Mouse (Mus musculus) monocyte, adult 5-6 weeks (primary cell): ENCODE measurements around the gene Colgalt2. TPM values are rescaled to one million over a fixed set of nuclear protein-coding genes. Genes with fewer than 3 reads are reported as not detected.
A peak's percentile ranks its signal among the peaks of the same experiment; 100 is the strongest.

ENCODE experiments used
- ATAC-seq: fragments of 153-309, 156-312 bp; replicated peaks from 2 replicates; pipeline ENCODE4 v1.8.0; 2017; ENCODE audit warnings: mild to moderate bottlenecking; ENCODE audit not compliant: low TSS enrichment, insufficient number of reproducible peaks, severe bottlenecking, poor library complexity, low FRiP score
- total RNA-seq: library from RNA; stranded (forward); fragments of 200-1000, 200-491, 200-594 nt; gene quantifications from 3 replicates; pipeline ENCODE4 v1.2.3, GENCODE M21; 2017

Colgalt2 gene
- total RNA-seq, 1 experiment from 2014 or later, result not detected

DNA sequence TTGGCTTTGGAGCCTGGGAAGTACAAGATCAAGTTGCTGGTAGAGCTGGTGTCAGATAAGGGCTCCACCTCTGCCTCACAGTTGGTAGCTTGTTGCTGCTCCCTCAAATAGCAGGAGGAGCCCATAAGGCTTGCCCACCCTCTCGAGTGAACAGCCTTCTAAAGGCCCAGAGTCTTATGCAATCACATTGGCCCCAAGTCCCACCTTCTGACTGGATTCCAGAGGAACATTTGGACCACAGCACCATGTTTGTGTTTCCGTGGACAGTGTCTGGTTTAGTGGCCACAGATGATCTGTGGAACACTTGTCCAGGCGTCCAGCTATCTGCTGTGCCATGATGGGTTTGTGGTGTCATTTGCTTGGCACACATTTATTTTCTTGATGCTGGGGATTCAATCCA lies 61.3 kb downstream of the Colgalt2 start:
- ATAC-seq, result no peak

DNA sequence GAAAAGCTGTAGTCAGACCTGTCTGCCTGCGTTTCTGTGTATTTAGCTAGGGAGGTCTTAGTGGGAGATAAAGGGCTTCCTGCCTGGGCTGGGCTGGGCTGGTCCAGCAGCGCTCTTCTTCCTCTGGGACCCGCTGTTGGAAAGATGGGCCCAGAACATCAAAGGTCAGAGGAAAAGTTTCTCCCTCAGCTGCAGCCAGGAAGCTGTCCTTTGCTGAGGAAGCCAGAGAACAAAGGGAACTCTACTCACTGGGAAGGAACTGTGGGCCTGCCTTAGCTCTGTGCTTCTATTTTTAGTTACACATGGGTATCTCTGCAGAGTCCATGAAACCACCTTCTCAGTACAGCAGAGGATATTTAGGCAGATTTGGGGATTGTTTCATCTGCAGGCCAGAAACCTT lies 62.2 kb downstream of the Colgalt2 start:
- ATAC-seq, result no peak

DNA sequence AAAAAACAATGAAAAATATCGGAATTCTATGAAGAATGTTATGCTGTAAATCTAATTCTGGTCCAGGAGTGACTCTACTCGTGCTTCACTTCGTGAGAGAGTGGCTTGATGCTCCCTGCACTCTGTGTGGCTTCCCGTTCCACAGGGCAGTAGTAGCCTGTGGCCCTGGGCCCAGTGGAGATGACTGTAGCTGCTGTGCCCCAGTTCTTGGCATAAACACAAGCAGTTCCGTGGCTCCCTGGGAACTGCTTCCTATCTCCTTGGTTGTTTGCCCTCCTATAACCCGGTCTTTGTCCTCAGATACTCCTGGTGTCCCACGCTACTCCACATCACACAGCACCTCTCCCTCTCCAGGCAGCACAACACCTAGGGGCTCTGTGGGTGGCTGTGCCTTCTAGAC lies 62.7 kb downstream of the Colgalt2 start:
- ATAC-seq, result no peak

DNA sequence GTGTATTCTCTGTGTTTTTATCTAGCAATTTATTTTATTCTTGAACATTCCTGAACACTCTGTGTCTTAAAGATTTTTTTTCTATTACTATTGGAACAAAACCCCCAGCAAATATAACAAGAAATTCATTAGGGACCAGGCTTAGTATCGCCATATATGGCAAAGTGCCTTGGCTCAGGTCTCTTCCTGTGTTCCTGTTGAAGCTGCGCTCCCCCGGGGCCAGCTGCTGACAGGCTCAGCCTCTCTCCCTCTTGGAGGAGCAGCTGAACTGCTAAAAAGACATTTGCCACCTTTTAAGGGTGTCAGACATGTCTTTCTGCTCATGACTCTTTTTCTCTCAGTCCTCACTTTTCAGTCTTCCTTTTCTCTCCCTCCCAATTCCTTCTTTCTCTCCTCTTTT lies 66.7 kb downstream of the Colgalt2 start:
- no peak for ATAC-seq

DNA sequence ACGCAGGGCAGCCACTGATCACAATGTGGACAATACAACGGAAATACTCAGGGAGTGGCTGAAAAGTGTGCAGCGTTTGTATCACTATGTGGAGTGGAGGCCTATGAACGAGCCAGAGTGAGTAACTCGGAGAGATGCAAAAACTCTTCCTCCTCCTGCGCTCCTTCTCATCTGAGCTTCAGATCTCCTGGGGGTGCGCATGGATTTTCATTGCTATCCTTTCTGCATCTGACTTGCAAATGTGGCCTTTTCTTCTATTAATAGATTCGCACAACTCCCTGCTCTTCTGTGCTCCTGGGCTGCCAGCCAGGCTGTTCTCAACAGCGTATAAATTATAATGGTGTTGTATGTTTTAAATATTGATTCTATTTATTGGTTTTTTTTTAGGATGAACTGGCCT lies 68.8 kb downstream of the Colgalt2 start:
- ATAC-seq, result no peak

DNA sequence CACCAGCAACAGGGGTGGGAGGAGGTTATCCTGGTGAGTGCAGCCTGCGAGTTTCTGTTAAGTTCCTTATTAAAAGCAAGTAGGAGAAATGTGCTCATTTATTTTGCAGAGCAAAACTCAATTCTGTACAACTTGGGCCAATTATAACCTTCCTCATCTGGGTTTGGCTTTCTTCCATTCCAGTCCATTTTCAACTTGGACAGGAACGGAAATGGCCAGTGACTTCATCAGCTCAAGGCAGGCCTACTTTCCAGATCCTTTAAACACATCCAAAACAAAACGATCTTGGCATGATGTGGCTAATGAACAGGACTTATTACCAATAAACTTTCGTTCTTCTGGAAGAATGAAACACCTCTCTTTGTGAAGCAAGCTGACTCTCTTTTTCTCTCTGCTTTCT lies 76.5 kb downstream of the Colgalt2 start:
- ATAC-seq, result no peak

DNA sequence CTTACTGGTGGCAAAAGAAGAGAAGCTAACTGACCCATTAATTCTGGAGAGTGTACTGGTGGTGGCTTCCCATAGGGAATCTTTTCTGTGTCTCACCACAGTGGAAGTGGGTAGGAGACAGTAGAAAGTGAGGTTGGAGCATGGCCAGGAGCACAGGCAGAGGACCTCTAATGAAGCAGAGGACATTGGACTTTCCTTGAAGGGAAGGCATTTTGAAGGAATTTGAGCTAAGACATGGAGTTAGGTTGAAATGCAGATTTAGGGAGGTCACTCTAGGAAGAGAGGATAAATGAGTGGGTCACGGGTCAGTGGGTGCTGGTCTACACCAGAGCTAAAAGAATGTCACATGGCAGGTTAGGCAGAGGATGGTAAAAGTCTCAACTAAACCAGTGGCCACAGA lies 91.2 kb downstream of the Colgalt2 start:
- no peak for ATAC-seq

DNA sequence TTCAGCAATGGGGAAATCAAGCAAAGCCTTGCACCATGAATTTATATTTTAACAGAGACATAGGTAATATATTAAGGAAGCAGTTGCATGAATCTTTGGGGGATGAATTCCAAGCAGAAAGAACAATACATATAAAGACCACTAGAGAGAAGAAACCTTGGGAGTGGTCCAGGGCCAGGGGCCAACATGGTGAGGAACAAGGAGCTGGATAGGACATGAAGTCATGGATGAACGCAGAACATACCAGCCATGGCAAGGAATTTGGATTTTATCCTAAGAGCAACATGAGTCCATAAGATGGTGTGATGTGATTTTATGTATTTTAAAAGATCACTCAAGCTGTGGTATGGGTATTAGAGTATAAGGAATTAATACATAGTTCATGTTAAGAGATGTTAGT lies 92.6 kb downstream of the Colgalt2 start:
- ATAC-seq, result no peak

DNA sequence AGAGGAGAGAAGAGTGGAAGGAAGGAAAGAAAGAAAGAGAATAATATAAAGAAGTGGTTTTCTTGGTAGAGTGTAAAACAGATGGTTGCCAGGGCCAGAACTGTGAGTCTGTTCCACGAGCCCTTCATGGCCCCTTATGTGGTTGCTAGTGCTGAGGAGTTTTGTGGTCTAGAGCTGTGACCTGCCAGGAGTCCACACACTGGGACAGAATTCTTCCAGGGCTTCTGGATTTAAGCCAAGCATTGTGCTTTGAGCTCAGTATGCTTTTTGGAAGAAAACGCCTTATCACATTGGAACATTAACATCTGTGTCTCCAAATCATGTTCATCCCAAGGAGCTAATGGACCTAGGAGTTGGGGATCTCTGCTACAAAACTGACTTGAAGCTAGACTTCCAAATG lies 97.2 kb downstream of the Colgalt2 start:
- no peak for ATAC-seq

DNA sequence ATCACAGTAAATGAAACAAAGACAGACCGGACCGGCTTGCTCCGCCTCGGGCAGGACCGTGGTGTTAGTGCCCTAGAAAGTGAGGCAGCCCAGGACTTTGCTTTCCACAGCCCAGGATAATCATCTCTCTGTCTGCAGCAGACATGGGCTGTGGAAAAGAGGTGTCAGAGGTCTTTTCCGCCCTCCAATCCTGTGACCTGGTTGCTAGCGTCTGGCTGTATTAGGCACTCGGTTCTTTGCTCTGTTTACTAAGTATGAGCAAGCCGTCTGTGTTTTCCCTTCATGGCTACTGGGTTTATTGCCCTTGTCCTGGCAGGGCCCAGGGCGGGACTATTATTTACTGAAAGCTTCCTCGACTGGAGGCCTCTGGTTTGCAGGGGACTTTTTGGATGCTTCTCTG lies 98.0 kb downstream of the Colgalt2 start:
- ATAC-seq, result no peak

DNA sequence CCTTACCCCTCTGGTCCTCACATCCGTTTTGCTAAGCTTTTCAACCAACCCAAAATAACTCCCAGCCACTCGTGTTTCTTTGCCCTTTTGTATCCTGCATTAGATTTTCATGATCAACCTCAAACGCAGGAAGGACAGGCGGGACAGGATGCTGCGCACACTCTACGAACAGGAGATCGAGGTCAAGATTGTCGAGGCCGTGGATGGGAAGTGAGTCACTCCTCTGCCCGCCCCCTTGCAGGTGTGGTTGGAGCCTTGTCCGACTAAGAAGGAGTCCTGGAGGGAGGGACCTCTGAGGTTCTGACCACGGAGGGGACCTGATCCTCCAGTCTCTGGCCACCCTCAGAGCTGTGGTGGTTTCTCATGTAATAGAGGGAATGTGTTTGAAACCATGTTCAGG lies 100.2 kb downstream of the Colgalt2 start:
- ATAC-seq, result no peak

DNA sequence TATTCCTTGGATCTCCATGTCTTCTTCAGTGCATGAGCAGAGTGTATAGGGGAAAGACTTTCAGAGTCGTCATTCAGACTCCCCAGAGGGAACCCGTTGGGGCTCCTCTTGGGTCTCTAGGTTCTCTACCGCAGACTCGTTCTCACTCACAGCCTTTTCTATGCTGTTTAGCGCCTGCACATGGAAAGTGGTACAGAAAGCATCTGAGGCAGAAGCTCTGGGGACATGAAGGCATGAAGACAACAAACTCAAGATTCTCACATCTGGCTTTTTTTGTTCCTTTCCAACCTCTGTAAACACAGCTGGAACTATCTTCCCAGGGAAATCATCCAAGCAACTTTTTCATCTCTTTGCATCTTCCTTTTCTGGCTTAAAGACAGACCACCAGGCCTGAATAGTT lies 106.5 kb downstream of the Colgalt2 start:
- ATAC-seq, result no peak

DNA sequence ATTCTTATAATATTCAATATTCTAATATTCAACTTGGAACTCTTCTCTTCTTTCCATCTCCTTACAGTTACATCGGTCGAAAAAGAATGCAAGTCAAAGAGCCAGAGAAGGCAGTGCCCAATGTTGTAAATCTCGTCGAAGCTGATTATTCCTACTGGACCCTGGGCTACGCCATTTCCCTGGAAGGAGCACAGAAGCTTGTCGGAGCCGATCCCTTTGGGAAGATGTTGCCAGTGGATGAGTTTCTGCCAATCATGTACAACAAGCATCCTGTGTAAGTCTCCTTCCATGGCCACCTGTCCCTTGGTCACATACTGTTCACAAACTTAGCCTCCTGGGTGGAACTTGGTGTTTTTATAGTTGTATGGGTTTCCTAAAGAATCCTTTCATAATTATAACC lies 107.1 kb downstream of the Colgalt2 start:
- ATAC-seq, result no peak

DNA sequence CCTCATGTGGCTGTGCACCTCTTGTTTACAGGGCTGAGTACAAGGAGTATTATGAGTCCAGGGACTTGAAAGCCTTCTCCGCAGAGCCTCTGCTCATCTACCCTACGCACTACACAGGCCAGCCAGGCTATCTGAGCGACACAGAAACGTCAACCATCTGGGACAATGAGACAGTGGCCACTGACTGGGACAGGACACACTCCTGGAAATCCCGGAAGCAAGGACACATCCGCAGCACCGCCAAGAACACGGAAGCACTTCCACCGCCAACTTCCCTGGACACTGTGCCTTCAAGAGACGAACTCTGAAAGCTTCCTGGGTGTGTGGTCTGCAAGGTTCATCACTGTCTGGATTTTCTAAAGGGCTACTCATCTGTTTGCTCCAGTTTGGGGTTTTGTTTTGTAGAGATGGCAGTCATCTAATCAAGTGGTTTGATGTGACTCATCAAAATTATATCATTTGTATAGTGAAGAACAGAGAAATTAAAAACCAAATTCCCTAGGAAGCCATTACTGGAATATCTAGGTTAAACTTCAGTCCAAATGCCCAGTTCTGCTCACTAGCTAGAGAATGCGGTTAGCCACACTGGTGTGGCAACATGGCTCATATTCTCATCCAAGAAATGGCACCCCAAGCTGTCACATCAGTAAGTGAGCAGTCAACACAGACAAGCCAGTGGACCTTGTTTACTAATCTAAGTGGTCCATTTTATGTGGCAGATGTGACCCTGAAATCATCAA lies 109.0 kb downstream of the Colgalt2 start:
- no peak for ATAC-seq

DNA sequence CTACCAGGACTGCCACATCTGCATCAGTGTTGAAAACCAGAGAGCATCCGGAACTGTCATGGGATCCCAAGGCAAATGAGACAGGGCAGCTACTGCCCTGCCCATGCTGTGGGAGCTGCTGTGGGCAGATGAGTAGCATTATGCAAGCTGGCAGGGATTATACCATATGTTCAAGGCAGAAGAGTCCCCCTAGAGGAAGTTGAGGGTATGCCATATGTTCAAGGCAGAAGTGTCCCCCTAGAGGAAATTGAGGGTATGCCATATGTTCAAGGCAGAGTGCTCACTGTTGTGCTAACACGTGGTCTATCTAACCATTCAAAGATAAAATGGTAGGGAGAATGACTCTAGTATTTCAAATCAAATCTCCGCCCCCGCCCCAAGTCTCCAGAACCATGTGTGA lies 111.6 kb downstream of the Colgalt2 start:
- peak; percentile 66 for ATAC-seq

DNA sequence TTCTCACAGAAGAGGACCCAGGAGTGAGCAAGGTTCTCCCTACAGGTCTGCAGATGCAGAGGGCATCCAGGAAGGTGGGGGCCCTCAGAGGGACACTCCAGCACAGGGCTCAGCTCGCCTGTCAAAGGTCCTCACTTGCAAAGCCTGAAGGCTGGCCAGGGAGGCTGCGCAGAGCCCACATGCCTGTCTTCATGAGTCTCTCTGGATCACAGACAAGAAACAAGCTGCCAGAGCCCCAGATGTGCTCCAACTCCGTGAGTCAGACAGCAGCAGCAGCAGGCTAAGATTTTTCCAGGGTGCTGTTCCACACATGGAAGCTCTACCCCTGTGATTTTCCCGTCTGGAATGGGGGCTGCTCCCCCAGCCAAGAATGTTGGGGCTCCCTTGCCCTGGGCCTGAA lies 114.6 kb downstream of the Colgalt2 start:
- no peak for ATAC-seq

DNA sequence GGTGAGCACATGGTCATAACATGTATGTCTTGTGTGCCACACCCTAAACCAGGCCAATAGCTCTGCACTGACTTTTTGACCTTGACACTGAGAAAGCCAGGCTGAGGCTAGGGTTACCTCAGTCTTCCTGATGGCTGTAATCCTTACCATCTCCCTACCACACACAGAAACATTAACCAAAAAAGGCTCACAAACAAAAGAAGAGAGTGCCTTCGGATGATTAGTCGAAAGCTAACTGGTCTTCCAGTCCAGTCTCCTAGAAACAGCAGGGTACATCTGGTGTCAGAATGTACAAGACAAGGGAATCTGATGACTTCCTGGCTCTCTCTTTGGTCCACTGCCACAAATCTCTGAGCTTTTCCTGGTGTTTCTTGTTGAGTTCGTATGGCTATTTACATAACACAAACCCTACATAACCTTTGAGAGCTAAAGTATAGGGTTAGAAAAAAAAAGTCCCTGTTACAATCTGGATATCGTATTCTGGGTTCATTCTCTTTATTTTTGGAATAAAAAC lies 117.5 kb downstream of the Colgalt2 start:
- no peak for ATAC-seq

DNA sequence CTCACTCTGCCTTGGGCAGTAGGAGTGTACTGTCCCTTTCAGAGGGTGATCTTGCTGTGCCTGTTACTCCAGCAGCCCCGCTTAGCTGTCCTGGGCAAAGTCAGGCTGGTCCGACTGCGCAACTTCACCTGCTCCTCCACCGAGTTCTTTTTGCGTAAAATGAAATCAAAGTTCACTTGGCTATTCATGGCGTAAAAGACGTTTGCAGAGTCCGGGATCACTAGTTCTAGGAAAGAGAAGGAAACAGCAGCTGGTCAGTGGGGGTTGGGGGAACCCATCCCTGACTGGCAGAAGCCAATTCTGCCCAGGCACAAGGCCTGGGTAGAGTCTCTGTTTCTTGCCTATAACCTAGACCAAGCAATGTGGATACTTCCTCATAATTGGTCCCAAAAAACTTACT lies 119.3 kb downstream of the Colgalt2 start:
- no peak for ATAC-seq

DNA sequence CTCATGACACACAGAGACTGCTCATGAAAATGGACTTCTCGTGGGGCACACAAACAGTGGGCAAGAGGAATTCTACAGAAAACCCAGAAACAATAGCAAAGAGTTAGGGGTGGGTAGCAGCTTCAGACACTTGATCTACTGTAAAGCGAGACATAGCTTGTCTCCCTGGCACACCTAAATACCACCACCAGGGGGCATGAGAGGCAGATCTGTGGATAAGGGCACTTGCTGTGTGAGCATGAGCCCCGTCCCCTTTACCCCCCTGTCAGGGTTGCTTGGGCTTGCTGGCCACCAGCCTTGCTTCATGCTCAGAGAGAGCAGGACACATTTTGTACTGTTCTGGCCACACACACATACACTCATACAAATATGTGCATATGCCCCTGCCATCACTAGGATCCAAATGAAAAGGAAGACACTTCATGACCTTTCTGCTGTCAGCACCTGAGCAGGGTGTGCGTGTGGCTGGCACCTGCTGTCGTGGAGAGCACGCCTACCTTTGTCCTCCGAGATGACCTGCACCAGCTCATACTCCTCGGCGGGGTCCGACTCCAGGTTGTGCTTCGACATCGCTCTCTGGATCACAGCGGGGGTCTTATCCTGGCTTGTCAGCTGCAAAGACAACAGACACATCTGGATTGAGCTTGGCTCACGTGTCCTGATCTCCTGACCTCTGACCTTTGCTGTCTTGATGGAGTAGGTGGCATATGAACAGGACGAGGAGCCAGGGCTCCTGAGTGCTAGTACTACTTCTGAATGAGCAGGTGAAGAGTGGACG lies 121.4 kb downstream of the Colgalt2 start:
- ATAC-seq, result peak; percentile 48; the same call in 1 of the 2 replicates

DNA sequence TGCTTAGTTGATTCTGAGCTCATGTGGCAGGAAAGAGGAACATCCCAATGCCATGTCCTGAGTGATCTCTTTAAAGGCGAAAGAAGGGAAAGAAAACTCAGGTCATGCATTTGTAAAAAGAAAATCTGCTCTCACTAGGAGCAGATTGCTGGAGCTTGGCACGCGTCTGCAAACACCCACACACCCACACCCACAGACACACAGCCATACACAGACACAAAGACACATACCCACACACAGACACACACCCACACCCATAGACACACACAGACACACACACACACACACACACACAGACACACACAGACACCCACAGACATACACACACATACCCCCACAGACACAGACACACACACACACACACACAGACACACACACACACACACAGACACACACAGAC lies 122.6 kb downstream of the Colgalt2 start:
- no peak for ATAC-seq
